ENCODE assay signal across 8 mouse cellular contexts in genomic region chr12:86806923-86807794, GRCm38 (mm10).
DNase-seq lines count a peak whose midpoint lies in the region; ATAC-seq and TF ChIP-seq lines count a peak whose summit lies in the region.

No protein-coding gene starts in this region.

- 0 out of 2 replicates have a peak overlapping the region, but pooled peaks have one; percentile 35 for H3K4me3 ChIP-seq in heart, embryonic 10.5 days
- peak overlapping the region; percentile 44 for H3K4me3 ChIP-seq in embryonic facial prominence, embryonic 10.5 days
- H3K4me3 ChIP-seq in hindbrain, postnatal 0 days (ENCODE audit: low read length), result no peak overlapping the region

- no peaks in the 10 kb centered on the region for H3K36me3 ChIP-seq in heart, embryonic 10.5 days
- H3K36me3 ChIP-seq in embryonic facial prominence, embryonic 10.5 days (replicated peaks), result no peaks in the 10 kb centered on the region
- H3K36me3 ChIP-seq in hindbrain, postnatal 0 days (ENCODE audit: insufficient read depth, low read length), result no peaks in the 10 kb centered on the region

- H3K27ac ChIP-seq in heart, embryonic 10.5 days, result peak overlapping the region; percentile 80
- peak overlapping the region; percentile 84 for H3K27ac ChIP-seq in embryonic facial prominence, embryonic 10.5 days (replicated peaks)
- H3K27ac ChIP-seq in hindbrain, postnatal 0 days, result peak overlapping the region; percentile 85

- peak; percentile 79 for ATAC-seq in hindbrain, postnatal 0 days
- peak; percentile 48 for ATAC-seq in monocyte, adult 5-6 weeks (replicated peaks; ENCODE audit: insufficient number of reproducible peaks, low FRiP score, low TSS enrichment, poor library complexity, severe bottlenecking)

- 31% methylated on average over 5 of the region's 5 CpGs for WGBS in heart, embryonic 10.5 days
- 18% methylated on average over 5 of the region's 5 CpGs for WGBS in embryonic facial prominence, embryonic 10.5 days
- 17% methylated on average over 5 of the region's 5 CpGs for WGBS in hindbrain, postnatal 0 days

- no peaks in the 10 kb centered on the region for H3K9me3 ChIP-seq in heart, embryonic 10.5 days
- H3K9me3 ChIP-seq in embryonic facial prominence, embryonic 10.5 days, result no peaks in the 10 kb centered on the region
- H3K9me3 ChIP-seq in hindbrain, postnatal 0 days (ENCODE audit: low read length), result no peaks in the 10 kb centered on the region

- H3K27me3 ChIP-seq in heart, embryonic 10.5 days (ENCODE audit: insufficient read depth, poor library complexity, severe bottlenecking), result no peaks in the 10 kb centered on the region
- peaks cover 16% of the 10 kb centered on the region; the same call in 1 of the 2 replicates for H3K27me3 ChIP-seq in embryonic facial prominence, embryonic 10.5 days (replicated peaks; ENCODE audit: low read depth, poor library complexity, severe bottlenecking)
- H3K27me3 ChIP-seq in hindbrain, postnatal 0 days (ENCODE audit: insufficient read depth, low read length), result no peaks in the 10 kb centered on the region

- no peak for DNase-seq in heart, embryonic 10.5 days (ENCODE audit: low spot score)
- no peak for DNase-seq in heart, postnatal 36 days
- peak; percentile 95 for DNase-seq in CD4-positive, CD25-positive, alpha-beta regulatory T cell, adult 2 months (ENCODE audit: low read depth, low spot score)
- peak; percentile 76 for DNase-seq in embryonic facial prominence, embryonic 10.5 days (ENCODE audit: low spot score)
- peak; percentile 92 for DNase-seq in hindbrain, postnatal 0 days (ENCODE audit: low spot score)
- DNase-seq in thymus, postnatal 36 days, result peak; percentile 62 to 80
- no peak for DNase-seq in cerebellum, adult 8-10 months

- H3K4me1 ChIP-seq in heart, embryonic 10.5 days, result peaks cover 91% of the 10 kb centered on the region
- peaks cover 96% of the 10 kb centered on the region for H3K4me1 ChIP-seq in embryonic facial prominence, embryonic 10.5 days
- H3K4me1 ChIP-seq in hindbrain, postnatal 0 days (ENCODE audit: insufficient read depth, low read length), result peaks cover 67% of the 10 kb centered on the region

- TF ChIP-seq CTCF in hindbrain, postnatal 0 days (IDR thresholded peaks at IDR 0.05; ENCODE audit: low read depth), result no peak

- intact Hi-C loops in heart, postnatal 36 days (cut with DNase I), result no loop called here

- peak overlapping the region; percentile 34; the same call in 1 of the 2 replicates for H3K9ac ChIP-seq in hindbrain, postnatal 0 days (replicated peaks; ENCODE audit: low read length)

- H3K4me2 ChIP-seq in hindbrain, postnatal 0 days (ENCODE audit: low read depth, low read length), result 0 out of 2 replicates have a peak overlapping the region, but pooled peaks have one; percentile 36

Comparison
In these comparisons a context has a peak if more than half of its experiments do, and no peak if none do; other contexts are left out.
1. DNase-seq: peak in CD4-positive, CD25-positive, alpha-beta regulatory T cell, adult 2 months (single experiment), embryonic facial prominence, embryonic 10.5 days (single experiment), hindbrain, postnatal 0 days (single experiment) and thymus, postnatal 36 days (2 of 2); none in heart, embryonic 10.5 days (single experiment), heart, postnatal 36 days (0 of 2) and cerebellum, adult 8-10 months (single experiment).
2. Peak in every context shown above with its lines, with median percentiles within 50 percentile points of each other: H3K27ac ChIP-seq.